Mouse (Mus musculus): ENCODE measurements around the gene Sh3bgrl.
"Not testable (repeated sequence)": the region's sequence is repeated elsewhere in the genome, so short reads cannot be mapped to it uniquely, and the experiment has no call there.

The Sh3bgrl gene

DNA sequence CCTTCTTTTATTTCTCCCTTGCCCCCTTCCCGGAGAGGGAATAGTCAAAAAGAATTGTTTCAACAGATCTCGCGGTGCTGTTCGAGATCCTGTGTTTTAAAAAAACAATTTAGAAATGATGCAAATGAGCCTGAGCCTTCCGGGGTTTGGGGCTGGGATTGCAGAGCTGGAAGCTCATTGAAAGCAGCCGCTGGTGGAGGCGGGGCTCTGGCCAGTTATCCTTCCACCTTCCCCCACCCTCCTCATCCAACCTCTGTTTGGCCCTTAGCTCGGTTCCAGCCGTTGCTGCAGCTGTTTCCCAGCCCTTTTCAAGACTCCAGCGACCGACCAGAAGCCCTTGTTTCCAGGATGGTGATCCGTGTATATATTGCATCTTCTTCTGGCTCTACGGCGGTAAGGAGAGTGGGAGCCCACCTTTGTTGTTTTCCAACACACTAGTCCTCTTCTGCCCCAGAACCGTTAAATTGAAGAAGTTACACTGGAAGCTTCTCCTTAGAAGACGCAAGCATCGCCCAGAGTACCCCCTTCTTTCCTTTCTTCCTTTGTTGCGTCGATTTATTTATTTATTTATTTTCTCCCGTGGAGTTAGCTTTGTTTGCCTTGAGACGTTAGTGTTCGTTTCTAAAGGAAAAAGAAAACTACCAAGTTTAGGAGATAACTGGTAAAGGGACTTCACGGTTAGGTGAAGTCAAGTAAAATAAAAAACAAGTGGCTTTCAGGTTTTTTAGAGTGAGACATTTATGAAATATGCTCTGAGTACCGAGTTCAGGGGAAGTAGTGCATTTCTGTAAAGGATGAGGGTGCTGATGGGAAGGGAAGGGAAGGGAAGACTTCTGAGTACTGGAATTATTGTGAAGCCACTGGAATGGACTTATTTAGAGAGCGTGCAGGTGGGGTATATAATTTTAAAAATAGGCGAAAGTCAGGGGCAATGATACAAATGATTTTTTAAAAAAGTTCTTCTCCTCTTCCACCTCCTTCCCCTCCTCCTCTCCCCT, at the start of gene Sh3bgrl:
Sh3bgrl (plus strand) TSS at position 121 of the 998 bp plus-strand sequence.
- peak; percentile 81 to 89 for DNase-seq

DNA sequence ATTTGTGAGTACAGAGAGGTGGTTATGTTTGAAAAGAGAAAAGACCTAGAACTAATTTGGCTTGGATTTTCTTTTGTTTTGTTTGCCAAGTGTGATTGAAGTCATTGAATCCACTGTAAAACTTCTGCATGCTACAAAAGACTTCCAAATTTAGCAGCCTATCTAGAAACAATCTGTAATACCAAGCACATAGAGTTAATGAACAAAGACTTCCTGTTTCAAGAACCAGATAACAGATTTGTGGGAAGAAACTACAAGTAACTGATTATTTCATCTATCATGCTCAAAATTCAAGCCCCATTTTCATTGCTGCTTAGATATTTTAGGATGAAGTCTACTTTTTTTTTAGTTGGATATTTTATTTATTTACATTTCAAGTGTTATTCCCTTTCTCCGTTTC, 47.4 kb upstream of the Sh3bgrl start:
- no peak for DNase-seq

DNA sequence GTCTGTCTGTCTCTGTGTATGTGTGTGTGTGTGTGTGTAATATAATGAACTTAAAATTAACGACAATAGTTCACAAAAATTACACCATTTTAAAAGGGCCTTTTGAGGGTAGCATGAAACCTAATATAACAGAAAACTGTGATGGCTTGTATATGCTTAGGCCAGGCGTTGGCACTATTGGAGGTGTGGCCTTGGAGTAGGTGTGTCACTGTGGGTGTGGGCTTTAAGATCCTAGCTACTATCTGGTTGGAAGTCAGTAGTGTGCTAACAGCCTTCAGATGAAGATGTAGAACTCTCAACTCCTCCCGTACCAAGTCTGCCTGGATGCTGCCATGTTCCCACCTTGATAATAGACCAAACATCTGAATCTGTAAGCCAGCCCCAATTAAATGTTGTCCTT, 23.4 kb upstream of the Sh3bgrl start:
- no peak for DNase-seq

DNA sequence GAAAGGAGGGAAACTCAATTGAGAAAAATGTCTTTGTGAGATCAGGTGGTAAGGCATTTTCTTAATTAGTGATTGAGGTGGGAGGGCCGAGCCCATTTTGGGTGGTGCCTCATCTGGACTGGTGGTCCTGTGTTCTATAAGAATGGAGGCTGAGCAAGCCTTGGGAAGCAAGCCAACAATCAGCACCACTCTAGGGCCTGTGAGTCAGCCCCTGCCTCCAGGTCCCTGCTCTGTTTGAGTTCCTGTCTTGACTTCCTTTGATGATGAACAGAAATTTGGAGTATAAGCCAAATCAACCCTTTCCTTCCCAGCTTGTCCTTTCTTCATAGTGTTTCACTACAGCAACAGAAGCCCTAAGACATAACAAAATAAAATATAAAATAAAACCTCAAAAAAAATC, 19.4 kb upstream of the Sh3bgrl start:
- DNase-seq = no peak

DNA sequence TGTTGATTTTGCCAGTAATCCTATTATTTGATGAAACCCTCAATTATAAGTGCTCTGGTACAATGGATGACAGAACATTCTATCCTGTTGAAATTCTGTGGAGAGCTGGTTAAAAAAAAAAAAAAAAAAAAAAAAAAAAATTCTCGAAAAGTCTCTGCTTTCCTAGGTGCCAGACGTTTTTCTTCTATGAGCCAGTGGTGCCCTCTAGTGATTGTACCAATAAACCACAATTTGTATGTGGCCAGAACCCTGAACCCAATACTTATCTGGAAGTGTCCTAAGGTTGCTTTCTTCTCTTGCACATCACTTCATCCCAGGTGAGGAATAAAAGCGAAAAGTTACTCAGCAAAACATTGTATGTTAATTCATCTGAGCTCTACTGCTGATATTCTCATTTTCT, 18.8 kb upstream of the Sh3bgrl start:
- peak; percentile 2 to 8 for DNase-seq

DNA sequence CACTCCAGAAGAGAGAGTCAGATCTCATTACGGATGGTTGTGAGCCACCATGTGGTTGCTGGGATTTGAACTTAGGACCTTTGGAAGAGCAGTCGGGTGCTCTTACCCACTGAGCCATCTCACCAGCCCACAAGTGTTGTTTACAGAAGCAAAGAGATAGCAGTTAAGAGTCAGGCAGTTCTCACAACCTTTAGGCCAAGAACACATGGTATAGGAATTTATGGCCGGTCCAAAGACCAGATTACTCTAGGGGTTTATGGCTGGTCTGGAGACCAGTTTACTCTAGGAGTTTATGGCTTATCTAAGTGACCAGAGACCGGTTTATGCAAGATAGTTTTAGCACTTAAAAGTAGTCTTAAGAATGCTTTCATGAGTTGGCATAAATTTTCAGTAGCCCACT, 15.8 kb upstream of the Sh3bgrl start:
- DNase-seq = not testable (repeated sequence)

DNA sequence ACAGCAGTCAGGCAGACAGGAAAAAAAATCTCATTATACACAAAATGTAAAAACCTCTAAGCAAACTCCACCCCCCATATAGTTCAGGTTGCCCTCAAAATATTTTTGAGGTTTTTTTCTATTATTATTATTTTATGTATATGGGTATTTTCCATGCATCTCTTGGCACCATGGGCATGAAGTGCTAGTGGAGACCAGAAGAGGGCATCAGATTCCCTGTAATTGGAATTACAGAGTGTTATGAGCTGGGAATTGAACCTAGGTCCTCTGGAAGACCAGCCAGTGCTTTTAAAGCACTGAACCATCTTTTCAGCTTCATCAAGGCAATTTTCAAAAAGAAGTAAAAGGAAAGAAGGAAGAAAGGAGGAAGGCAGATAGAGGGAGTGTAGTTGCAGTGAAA, 8.1 kb upstream of the Sh3bgrl start:
- no peak for DNase-seq

DNA sequence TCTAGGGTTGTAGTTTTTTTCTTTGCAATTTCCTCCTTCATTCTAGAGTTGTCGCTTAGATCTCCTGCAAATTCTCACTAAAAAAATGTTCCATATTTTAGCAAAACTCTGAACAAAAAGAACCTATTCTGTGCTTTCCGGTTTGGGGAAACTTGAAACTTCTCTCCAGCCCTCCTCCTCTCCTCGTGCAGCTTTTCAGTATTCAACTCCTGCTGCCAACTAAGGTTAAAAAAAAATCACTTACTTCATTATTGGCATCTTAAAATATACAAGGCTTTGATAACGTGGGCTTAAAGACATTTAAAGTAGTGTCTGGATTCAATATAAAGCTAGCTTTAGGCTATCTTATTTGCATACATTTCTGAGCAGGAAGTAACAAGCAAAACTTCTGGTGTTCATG, 365 bp upstream of the Sh3bgrl start:
- no peak for DNase-seq

DNA sequence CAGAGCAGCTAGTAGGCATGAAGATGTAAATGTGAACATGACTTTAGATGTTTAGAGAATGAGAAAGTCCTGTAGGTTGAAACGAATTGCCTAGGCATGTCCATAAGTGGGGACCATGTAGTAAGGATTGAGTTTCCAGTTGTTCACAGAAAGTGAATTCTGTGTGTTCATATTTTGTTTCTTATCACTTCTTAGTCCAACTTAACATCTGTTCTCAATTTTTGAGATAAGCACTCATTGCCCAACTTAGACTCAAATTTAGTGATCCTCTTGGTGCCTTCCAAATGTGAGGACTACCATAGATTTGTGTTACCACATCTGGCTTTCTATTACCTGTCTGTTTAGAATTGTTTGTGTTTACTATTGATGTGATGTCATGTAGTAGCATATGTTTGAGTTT, 3.3 kb downstream of the Sh3bgrl start:
- no peak for DNase-seq

DNA sequence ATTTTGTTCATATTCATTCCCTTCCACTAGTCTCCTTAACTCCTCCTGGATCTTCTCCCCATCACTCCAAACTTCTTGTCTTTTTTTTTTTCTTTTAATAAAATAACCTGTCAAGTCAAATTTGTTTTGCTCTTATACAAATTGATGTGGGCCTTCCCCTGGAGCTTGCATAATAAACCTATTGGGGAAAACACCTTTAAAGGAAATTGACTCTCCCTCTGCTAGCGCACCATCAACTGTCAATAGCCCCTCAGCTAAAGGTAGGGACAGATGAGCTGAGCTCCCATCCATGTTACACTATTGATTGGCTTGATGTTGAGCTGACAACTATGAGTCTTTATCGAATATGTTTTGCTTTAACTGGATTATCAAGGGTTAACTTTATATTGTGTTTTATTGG, 5.3 kb downstream of the Sh3bgrl start:
- DNase-seq = no peak

DNA sequence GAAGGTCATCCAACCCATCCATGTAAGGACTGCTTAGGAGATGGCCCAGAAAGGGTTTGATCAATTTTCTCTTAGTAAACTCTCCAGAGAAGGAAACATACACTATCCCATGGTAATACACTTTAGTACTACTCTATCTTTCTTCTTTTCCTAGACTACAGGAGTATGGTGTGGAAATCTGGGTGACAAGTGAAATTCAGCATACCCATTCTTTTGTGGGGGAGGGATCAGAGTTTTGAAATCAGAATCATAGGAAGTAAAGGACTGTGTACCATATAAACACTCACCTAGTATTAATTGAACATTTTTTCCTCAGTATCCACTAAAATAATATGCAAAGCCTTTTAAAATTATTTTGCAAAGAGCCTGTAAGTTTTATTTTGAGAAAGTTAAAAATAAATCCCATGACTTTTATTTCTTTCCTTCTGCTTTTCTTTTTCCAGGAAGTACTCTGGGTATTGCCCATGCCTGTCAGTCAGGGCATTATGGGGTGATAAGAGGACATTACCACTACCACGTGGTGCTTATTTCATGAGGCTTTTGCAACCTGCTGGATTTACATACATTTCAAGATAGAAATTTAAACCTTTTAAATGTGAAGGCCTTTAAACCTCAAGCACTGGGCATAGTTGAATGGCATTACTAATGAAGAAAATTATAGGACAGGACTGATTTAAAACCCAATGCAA, 13.1 kb downstream of the Sh3bgrl start:
- no peak for DNase-seq

DNA sequence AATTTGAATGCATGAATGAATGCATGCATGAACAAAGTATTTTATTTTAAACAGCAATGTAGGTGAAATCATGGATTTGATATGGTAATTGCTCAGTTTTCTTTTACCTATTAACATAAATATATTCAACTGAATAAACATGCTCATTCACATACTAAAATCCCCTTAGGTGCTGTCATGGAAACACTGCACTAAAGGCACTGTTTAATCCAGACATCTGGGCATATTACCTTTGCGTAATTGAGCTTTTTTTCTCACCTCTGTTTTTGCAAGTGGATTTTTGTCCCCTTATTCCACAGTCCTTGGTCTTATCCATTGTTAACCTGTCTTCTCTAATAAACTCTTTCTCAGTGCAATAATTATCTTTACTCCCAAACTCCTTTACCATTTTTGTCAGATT, 17.7 kb downstream of the Sh3bgrl start:
- no peak for DNase-seq

DNA sequence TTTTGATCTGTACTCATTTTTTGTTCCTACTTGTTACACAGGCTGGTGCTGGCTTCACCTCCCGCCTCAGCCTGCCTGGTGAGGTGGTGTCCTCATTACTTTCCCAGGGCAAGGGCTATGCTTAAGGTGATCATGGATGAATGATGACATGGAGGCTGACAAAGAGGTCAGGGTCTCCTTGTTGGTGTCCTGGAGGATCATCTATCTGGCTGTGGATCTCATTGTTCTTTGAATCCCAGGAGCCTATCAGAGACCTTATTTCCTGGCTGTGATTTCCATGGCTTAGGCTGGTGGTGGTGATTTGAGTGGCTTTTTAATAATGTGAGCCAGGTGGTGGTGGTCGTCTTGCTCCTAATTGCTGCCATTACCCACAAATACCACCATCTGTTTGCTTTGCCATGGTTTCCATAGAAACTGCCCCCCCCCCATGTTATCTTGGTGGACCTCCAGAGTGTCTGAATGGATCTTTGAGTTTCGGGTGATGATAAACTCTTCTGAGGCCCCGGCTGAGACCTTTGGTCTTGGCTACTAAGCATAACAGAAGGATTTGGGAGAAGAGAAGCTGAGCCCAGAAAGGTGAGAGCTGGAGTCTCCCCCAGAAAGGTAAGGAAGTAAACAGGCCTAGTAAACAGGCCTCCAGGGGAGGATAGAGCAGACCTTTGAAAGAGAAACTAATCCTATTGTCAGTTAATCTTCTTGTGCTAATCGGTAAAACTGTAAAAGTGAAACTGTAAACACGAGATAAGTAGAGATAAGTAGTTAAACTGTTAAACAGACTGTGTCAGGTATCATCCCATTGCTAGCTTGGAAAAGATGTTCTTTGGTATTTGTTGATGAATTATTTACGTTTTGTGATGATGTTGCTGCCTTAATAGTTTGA, 18.5 kb downstream of the Sh3bgrl start:
- no peak for DNase-seq

DNA sequence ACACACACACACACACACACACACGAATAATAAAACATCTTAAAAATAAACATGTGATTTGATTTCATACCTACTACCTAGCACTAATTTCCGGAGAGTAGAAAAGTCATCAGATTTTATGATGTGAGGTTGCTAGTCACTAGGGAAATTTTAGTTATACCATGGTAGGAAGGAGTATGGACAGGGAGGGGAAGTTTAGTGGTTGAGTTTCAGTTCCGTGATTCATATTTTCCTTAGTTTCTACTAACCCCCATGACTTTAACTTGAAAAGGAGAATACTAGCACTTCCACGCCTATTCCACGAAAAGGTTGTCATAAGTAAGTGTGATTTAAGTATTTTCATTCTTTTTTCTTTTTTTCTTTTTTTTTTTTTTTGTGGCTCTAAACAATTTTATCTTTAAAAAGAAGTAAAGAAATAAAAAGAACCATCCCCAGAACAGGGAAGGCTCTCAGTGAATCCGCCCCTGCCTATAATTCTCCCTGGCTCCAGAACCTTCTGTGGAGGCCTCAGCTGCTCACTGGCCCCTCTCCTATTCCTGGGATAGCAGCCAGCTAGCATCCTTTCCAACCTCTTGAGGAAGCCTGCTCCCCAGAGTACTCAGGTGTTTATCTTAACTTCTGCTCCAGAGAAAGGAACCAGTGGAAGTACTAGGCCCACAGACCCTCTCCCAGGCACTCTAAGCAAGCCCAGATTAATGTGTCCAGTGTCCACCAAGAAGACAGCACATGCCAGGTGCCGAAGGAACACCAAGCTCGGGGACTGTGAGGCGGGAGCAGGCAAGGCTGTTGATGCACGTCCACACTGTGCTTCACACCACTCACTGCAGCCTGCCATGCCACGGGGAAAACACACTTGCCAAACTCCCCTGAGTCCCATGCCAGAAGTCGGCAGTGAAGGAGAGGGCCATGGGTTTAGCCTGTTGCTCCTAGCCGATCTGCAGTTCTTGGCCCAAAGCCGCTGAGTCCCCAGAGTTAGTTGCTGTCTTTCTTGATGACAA, 25.0 kb downstream of the Sh3bgrl start:
- no peak for DNase-seq

DNA sequence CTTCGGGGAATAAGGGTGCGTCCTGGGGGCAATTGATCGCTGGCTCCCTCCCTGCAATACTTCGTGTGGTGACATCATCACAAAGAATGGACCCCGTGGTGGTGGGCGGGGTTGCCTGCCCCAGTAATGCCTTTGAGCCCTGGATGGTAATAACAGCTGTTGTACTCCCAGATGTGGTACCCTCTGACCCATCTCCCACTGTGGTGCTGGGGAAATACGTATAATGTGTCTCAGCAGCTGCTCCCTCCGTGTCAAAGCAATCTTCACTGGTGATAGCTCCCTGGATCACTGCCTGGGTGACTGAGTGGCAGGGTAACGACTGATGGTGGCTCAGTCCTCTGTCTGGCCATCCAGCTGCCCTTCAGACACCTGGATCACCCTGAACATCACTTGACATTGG, 26.0 kb downstream of the Sh3bgrl start:
- DNase-seq = no peak

DNA sequence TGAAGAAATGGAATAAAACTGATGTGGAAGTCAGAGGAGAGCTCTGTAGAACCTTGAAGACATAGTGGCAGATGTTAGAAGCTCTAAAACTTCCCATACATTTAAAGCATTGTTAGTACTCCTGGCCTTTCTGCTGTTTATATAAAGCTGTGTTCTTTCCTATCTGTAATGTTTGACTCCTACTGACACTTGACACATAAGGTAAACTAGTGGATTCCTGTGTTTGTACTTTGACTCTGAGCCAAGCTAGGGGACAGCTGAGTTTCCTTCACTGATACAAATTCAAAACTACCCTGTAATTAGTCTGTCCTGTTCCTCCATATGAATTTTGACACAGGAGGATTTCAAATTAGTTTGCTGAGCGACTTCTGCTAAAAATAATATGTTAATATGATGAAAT, 27.5 kb downstream of the Sh3bgrl start:
- DNase-seq = no peak

DNA sequence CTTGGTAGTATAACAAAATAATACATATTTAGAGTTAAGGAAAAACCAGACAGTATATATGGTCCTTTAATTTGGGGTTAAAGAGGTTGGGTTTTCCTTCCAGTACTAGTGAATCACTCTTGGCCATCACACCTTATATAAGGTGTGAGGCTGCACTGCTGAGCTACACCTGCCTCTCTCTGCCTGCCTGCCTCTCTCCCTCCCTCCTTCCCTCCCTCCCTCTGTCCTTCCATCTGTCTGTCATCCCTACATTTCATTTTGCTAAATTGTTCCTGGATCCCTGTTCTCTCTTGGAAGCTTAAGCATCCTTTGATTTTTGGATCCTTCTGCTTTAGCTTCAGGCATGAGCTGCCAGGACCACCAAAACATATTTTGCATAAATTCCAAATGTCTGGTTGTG, 28.6 kb downstream of the Sh3bgrl start:
- DNase-seq = no peak

DNA sequence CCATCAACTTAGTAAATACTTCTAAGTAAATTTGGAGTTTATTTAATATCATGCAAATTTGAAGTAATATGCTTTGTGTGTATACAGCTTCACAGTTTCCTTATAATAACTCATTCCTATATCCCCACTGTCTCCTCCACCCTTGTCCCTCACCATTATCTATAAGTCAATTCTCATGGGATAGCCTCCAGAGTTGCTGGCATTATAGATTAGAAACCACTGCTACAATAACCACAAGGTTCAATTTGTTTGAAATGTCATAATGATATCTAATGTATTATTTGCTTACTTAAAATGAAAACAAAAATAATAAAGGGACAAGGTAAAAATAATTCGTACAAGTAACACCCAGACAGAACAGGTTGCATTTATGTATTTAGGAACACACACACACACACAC, 31.7 kb downstream of the Sh3bgrl start:
- DNase-seq = no peak

DNA sequence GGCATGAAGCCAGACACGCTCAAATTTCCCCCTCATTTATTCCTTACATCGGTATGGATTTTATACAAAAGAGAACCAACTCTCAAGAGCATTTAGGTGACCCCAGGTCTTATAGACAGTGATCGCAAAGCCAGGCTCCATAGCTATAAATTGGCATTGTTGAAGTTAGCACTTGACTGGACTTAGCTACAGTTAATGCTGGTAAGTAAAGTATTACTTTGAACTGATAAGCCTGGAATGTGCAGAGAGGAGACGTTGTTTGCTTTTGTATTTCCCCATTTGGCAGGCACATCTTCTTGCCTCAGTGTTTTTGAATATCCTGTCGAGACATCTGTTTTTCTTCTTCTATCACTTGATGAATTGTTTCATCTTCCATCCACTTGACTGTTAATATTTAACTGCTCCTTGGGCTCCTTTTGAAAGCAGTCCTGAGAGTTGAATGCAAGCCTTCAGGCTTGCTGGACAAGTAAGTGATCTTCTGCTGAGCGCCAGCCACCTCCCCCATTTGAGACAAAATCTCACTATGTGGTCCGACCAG, 32.5 kb downstream of the Sh3bgrl start:
- no peak for DNase-seq

DNA sequence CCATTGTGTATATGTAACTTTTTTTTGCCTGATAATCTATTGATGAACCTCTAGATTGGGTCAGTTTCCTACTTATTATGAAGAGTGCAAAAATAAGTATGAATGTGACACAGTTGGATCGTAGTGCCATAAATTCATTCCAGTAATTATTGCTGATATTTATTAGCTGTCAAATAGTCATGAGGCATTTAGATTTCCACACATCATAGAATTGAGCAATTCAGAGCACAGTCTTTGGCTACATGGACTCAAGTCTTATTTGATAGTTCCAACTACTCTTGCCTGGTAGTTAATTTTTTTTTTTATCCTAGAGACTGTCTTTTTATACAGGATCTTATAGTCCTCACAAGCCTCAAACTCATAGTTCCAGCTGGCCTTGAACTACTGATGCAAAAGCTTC, 34.9 kb downstream of the Sh3bgrl start:
- no peak for DNase-seq

DNA sequence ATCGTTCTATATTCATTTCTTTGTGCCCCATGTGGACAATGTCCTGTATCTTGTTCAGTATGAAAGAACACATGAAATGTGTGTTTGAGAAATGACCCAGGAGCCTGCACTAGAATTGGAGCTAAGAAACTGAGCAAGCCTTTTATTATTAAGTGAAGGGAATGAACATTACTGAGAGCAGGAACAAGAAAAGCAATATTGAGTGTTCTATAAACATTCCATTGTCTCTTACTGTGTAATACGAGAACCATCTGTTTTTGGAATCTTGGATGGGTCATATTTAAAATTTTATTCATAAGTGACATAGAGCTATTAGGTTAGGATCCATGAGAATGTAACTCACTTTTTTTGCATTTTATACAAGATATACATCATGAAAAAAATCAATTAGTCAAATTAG, 36.7 kb downstream of the Sh3bgrl start:
- no peak for DNase-seq

DNA sequence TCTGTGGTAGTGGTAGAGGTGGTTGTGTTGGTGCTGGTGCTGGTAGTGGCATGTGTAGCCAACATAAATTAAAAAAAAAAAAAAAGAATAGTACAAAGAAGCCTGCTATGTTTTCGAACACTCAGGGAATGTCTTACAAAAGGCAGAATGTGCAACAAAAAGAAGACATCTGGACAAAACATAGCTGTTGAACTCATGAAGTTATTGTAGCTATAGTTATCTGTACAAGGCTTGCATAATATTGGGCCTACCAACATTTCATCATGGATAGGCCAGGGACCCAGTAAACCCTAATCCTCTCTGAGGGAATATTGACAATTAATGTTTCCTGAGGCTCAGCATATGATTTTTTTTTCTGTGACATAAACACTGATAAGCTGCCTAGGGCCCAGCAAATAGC, 37.3 kb downstream of the Sh3bgrl start:
- no peak for DNase-seq
